Mouse (Mus musculus): ENCODE data around the gene Cblb.
A peak's percentile ranks its signal among the peaks of the same experiment; 100 is the strongest.

The Cblb gene

GRCm38 (mm10) chr16:52038821-52039220, 7.8 kb downstream of the Cblb start:
- DNase-seq (ENCODE audit: low spot score in 2 of 2) = no peak

- no peak for DNase-seq (ENCODE audit: low spot score in 2 of 2)
Observed at GRCm38 (mm10) chr16:52040937-52041336, 9.9 kb downstream of the Cblb start.

GRCm38 (mm10) chr16:52042667-52043379, 11.8 kb downstream of the Cblb start:
- DNase-seq (ENCODE audit: low spot score in 2 of 2) = no peak

GRCm38 (mm10) chr16:52043380-52044117, 12.5 kb downstream of the Cblb start:
- DNase-seq (ENCODE audit: low spot score in 2 of 2) = no peak

DNA sequence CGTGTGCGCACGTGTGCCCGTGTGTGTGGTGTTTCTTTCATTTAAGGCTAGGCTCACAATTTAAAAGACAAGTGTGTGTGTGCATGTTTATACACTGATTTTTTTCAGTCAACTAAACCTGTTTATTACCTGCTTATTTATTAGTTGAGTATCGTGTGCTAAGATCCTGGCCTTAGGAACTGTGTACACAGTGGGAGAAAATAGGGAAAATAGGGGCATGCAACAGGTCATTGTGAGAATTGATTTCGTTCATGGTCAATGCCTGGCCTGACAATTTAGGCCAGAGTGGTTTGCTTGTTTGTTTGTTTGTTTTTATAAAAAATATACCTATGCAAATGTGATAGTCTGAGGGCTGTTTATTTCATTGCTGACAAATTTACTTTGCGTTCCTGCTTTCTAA, 13.5 kb downstream of the Cblb start:
- no peak for DNase-seq (ENCODE audit: low spot score in 2 of 2)

DNA sequence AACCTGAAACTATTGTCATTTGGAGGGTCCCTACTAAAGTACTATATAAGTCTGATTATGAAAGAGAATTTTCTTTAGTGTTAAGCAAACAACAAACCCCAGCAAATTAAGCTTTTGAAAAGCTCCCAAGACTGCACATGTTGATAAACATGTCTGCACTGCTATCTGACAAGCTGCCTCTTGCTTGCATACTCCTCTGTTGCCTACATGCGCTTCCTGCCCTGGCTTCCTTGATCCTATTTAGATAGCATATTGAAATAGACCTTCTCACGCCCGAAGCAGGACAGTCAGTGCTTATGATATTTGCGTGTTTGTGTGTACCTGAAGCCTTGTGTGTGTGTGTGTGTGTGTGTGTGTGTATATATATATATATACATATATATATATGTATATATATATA, 14.0 kb downstream of the Cblb start:
- DNase-seq (ENCODE audit: low spot score in 2 of 2) = no peak

DNA sequence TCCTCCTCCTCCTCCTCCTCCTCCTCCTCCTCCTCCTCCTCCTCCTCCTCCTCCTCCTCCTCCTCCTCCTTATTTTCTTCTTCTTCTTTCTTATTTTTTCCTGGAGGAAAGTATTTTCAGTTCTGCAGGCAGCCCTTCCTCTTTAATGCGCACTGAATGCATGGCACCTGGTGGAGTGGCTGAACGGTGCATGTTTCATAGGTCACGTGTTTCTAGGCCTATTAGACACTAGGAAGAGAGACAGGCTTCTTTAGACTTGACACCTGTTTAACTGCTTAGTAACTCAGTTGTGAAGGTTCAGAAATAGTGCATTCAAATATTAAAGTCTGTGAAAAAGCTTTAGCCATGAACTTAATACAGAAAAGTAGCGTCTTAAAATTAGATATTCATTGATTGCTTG, 15.4 kb downstream of the Cblb start:
- DNase-seq (ENCODE audit: low spot score in 2 of 2) = no peak

DNA sequence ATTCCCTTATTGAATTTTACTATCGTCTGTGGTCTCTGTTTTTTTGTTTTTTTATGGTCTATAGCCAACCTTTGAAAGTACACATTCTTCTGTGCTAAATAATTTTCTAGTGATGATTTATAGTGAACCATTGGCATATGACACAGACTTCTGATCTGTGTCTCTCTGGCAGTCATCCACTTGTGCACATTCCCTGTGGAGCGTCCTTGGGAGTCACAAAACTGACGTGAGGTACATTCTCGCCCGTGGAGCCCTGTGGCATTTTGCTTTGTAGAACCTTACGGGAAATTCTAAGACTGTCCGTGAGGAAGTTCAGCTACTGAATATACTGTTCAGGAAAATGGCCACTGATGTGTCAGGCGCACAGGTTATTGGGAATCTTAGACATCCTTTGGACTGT, 20.1 kb downstream of the Cblb start:
- DNase-seq (ENCODE audit: low spot score in 2 of 2) = no peak

DNA sequence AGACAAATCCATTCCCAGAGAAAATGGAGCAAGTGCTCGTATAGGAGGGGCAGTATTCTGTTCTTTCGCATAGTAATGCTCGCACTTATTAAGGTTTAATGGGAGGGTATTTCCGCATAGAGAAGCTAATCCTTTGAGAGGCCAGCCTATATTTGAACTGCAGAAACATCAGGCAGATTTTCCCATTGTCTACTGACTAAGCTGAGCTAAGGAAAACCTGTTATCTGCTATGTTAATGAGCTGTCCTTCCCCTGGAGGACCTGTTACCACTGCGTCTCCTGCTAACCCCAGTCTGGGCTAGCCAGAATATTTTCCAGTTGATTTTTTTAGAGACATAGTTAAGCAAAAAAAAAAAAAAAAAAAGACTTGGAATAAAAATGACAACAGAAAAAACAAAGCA, 21.7 kb downstream of the Cblb start:
- no peak for DNase-seq (ENCODE audit: low spot score in 2 of 2)

- no peak for DNase-seq (ENCODE audit: low spot score in 2 of 2)
Observed at GRCm38 (mm10) chr16:52055236-52055635, 24.2 kb downstream of the Cblb start.

DNA sequence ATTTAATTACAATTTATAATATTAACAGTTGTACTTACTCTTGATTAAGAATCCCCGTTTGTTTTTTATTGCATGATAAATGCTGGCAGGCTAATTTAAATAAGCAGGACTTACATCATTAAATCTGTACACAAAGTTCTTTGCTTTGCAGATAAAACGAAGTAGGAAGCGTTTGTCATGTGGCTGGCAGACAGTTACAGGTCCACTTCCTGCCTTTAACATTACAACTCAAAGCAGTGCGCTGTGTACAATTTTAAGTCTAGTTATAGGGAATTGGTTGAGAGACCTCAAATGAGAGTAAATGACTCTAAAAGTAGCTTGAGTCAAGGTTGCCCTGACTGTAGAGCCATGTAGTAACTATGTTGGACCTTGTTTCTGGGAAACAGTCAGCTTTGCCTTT, 25.1 kb downstream of the Cblb start:
- DNase-seq (ENCODE audit: low spot score in 2 of 2) = no peak

DNA sequence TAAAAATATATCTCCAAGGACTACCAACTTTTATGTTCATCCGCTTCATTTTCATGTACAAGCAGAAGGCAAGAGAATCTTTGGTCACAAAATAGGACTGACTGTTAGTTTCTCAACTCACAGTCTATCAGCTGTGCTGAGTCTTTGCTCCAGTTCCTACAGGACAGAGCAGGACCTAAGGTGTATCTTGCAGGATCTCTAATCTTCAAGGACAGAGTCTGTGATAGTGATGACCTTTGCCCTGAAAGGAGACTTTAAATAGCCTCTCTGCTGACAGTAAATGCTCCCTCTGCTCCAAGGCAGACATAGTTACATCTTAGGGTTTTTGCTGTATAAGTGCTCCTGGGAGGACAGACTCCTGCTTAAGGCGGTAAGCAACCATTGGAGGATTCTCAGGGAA, 26.3 kb downstream of the Cblb start:
- no peak for DNase-seq (ENCODE audit: low spot score in 2 of 2)

GRCm38 (mm10) chr16:52059535-52059934, 28.5 kb downstream of the Cblb start:
- no peak for DNase-seq (ENCODE audit: low spot score in 2 of 2)

GRCm38 (mm10) chr16:52060100-52060719, 29.2 kb downstream of the Cblb start:
- peak; percentile 23 to 41 for DNase-seq (ENCODE audit: low spot score in 2 of 2)

- peak in 1 of 2 experiments; percentile 24 for DNase-seq (ENCODE audit: low spot score in 2 of 2)
Observed at GRCm38 (mm10) chr16:52061015-52061481, 30.0 kb downstream of the Cblb start.

- no peak for DNase-seq (ENCODE audit: low spot score in 2 of 2)
Observed at GRCm38 (mm10) chr16:52064309-52065105, 33.5 kb downstream of the Cblb start.

- DNase-seq (ENCODE audit: low spot score in 2 of 2) = no peak
Observed at GRCm38 (mm10) chr16:52067632-52068516, 36.8 kb downstream of the Cblb start.

GRCm38 (mm10) chr16:52068517-52068874, 37.5 kb downstream of the Cblb start:
- DNase-seq (ENCODE audit: low spot score in 2 of 2) = no peak

GRCm38 (mm10) chr16:52069648-52070047, 38.6 kb downstream of the Cblb start:
- DNase-seq (ENCODE audit: low spot score in 2 of 2) = no peak

DNA sequence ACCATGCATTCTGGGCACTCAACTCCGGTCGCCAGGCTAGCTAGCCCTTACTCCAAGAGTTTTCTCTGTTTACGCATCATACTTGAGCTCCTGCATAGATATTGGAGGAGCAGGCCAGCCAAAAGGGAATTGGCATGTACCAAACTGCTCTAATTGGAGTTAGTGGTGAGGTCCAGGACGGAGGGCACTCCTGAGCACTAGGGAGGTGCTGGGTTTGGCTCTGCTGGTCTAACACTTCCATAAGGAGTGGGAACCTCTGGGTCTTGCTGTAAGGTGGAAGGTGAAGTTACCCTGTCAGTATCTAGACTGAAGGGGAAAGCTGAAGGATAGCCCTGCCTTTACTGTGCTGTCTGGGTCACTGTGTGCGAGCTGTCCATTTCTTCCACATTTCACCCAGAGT, 39.1 kb downstream of the Cblb start:
- no peak for DNase-seq (ENCODE audit: low spot score in 2 of 2)

- no peak for DNase-seq (ENCODE audit: low spot score in 2 of 2)
Observed at GRCm38 (mm10) chr16:52071290-52071689, 40.3 kb downstream of the Cblb start.
